Mouse (Mus musculus) right cerebral cortex, postnatal 25 days (tissue): Measurements from ENCODE around the gene Eif4a3.
"Not testable (repeated sequence)": the region's sequence is repeated elsewhere in the genome, so short reads cannot be mapped to it uniquely, and the experiment has no call there.

Experiments
- DNase-seq: peaks from one replicate; pipeline ENCODE4 v3.0.0; 2022

Gene Eif4a3

DNA sequence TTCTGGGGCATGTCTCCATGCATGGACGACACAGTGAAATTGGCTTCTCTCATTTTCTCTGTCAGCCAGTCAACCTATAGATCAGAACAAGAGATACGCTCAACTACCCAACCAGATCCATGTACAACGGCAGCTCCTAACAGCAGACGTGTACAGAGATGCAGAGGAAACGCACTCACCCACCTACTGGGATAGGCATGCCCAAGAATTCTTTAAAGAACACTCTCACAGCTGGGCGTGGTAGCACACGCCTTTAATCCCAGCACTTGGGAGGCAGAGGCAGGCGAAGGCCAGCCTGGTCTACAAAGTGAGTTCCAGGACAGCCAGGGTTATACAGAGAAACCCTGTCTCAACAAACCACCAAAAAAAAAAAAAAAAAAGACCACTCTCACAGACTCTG is 7.0 kb downstream of the Eif4a3 start:
- not testable (repeated sequence) for DNase-seq

DNA sequence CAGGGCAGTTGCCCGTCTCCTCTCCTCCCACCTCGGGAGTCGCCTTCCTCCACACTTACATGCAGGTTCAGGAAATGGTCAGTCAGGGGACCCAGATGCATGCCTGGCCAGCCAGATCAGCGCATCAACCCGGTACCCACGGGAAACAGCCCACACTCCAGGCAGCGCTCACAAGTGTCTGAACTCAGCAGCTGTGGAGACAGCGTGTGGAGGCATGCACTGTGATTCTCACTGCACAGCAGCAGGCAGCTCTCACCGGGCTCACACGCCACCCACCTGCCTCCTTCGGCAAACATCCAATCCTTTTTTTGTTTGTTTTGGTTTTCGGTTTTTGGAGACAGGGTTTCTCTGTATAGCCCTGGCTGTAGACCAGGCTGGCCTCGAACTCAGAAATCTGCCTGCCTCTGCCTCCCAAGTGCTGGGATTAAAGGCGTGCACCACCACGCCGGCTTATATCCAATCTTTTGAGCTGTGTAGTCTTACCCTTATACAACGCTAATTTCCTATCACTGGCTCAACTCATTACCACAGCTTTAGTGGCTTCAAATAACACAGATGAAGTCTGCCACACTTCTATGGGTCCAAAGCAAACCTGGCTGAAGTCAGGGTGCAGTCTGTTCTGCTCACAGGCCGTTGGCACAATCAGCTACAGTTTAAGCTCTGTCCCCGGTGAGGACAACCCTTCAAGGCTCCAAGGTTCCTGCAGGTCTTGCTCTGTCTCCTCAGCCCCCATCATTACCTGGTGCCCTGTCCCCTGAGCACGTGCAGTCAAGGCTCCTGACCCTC is 12.5 kb downstream of the Eif4a3 start:
- DNase-seq, result peak; percentile 23

DNA sequence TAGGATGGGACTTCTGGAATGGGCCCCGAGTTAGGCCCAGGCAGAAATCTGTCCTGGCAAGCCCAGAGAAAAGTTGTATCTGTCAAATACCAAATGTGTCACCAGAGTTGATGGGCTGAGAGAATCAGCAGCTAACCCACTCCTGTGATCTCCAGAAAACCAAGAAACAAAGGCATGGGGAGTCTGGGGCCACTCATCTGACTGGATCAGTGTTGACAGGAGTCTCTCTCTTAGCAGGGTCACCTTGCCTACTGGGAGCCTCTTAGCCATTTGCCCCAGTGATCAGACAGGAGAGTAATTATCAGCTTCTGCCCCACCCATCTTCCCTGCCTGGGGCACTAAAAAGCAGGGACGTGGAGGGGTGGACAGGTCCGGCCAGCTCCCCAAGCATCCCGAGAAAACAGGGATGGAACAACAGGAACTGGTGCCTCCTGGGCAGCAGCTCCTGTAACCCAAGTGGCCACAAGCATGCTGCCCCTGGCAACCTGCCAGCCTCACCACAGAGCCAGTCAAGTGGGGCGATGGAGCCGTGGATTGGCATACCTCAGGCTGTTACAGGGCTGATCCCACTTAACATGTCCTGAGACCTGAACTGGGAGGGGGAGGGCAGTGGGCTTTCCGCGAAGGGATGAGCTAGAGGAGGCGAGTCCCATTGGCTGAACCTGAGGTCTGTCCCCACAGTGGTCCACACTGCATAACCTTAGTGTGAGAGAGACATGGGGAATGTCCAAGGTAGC is 13.9 kb downstream of the Eif4a3 start:
- no peak for DNase-seq

DNA sequence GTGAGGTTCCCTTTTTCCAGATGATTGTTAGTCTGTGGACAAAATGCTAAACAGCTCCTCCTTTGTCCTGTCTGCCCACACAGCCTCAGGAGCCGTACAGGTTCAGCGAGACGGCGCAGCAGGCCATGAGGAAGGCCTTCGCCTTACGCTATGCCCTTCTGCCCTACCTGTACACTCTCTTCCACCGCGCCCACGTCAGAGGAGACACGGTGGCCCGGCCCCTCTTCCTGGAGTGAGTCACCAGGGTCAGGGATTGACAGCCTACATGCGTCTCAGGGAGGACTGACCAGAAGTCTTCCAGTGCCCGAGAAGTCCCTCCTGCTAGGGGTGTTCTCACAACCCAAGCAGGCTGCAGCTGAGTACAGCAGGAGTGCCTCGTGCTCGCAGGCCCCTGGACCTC is 18.9 kb downstream of the Eif4a3 start:
- DNase-seq, result no peak

DNA sequence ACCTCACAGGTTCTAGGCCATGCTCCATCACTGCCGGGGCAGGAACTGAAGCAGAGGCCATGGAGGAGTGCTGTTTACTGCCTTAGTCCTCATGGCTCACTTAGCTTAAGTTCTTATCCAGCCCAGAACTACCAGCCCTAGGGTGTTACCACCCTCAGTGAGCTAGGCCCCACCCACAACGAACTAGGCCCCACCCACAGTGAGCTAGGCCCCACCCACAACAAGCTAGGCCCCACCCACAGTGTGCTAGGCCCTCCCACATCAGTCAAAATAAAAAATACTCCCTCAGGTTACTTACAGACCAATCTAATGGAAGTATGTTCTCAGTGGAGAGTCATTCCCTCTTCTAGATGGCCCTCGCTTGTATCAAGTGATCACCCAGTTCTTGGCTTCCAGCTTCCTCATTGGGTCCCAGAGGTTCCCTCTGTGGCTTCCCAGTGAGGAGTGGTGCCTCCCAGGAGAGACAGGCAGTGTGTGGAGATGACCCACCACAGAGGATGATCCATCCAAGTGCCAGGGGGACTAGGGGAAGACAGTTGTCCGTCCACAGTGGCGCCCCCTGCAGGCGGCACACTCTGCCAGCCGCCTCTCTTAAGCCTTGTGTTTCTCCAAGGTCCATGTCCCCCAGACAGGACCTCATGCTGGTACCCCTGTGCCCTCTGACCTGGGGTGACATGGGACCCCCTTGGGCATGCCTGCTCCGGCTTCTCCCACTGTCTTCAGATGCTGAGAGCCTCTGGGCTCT is 26.5 kb downstream of the Eif4a3 start:
- DNase-seq, result no peak

DNA sequence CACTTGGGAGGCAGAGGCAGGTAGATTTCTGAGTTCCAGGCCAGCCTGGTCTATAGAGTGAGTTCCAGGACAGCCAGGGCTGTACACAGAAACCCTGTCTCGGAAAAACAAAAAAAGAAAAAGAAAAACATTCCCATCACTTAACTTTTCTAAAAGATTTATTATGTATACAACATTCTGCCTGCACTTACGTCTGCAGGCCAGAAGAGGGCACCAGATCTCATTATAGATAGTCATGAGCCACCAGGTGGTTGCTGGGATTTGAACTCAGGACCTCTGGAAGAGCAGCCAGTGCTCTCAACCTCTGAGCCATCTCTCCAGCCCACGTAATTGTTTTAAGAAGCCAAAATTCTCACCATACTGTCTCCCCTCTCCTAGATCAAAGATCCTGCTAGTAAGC is 27.4 kb downstream of the Eif4a3 start:
- not testable (repeated sequence) for DNase-seq

DNA sequence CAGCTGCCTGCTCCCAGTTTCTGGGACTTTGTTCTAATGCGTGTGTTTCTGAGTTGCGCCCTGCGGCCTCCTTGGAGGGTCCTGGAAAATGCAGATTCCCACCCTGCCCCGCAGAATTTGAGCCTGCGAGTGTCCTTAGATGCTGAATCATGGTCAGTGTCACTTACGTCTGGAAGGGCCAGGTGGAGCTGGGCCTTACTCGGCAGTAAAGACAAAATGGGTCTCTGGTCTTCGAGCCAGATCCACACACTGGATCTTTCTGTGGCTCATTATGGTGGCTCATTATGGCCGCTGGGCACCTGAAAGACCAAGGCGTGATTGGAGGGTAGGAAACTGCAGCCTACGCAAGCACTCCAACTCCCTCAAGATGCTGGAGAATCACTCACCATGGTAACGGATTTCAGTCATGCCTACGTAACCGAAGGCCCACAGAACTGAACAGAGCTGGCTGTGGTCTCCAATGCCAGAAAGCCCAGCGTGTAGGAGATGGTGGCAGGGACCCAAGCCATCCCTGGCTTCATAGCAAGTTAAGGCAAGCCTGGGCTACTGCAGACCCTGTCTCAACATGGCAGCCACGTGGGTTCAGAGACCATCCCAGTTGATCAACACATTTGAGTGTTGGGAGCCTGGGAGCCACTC is 31.2 kb downstream of the Eif4a3 start:
- DNase-seq, result peak; percentile 73

DNA sequence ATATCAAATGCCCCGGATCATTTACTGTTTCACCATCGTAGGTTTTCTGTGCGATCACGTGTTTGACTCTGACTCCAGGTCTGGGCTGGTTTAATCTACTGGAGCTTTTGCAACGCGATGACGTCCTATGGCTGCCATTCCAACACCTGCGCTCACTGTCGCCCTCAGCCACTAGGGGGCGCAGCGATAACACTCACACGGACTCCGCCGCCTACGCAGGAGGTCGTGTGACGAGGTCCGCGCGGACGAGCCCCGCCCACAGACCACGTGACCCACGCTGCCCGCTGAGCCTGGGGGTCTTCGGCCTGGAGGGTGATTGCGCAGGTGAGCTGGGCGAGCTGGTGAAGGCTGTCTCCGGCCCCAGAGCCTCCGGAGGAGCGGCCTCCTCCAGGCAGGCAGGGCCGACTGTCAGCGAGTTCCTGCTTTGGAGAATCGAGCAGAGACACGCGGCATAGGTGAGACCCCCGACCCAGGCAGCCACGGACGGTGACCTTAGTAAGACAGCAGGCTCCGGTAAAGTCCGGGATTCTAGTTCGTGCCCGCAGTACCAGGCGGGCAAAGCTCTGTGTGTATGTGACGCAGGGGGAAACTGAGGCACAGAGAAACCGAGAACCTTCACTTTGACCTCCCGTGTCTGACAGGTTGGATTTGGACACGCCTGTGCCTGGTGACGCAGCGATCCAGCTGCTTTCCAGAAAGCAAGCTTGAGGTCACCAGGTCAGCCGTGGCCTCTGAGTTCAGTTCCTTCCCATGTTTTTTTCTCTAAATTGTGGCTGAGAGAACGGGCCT is 31.9 kb downstream of the Eif4a3 start, which contains the start of gene Gaa:
Gaa (plus strand) TSS at position 120 of the 789 bp plus-strand sequence.
- DNase-seq, result peak; percentile 93

DNA sequence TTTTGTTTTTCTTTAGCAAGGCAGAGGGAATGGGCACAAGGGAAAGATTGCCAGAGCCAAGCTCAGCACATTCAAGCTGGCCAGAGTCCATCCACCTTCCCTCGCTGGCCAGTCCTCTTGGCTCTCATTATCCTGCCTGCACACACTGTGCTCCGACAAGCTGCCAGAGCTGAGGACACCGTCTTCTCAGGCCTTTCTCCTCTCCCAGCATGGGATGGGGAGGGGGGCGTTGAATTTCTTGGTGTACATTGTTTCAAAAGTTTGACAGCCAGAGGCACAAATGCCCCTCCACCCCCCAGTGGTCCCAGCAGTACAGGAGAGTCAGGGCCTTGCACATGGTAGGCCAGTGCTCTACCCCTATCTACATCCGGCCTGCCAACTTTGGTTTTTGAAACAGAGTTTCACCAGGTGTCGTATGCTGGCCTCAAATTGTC is 32.6 kb downstream of the Eif4a3 start:
- DNase-seq, result no peak

DNA sequence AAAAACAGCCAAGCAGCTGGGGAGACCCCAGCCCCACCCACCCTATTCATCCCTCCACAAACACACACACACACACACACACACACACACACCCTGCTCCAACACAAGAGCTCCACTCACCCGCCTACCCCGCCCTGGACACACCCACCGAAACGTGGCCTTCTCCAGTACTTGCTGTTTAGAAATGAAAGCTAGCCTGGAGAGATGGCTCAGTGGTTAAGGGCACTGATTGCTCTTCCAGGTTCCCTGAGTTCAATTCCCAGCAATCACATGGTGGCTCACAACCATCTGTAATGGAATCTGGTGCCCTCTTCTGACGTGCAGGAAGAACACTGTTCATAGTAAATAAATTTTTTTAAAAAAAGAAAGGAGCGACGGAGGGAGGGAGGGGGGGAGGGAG is 34.1 kb downstream of the Eif4a3 start:
- no peak for DNase-seq

DNA sequence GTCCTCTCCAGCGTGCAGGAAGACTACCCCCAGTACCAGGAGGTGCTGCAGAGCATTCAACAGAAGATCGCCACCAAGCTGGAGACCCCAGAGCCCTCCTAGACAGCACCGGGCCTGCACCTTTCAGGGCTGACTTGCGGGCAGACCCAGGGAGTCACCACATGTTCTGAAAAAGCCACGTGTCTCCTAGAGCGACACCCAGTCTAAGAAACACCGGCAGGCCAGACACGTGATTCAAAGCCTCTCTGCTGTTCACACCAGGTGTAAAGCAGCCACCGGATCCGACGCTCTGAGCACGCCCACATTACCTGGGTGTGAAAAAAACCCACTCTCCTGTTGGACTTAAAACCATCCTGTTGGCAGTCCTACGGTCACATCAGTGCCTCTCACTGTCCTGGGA is 35.5 kb downstream of the Eif4a3 start:
- DNase-seq, result no peak

DNA sequence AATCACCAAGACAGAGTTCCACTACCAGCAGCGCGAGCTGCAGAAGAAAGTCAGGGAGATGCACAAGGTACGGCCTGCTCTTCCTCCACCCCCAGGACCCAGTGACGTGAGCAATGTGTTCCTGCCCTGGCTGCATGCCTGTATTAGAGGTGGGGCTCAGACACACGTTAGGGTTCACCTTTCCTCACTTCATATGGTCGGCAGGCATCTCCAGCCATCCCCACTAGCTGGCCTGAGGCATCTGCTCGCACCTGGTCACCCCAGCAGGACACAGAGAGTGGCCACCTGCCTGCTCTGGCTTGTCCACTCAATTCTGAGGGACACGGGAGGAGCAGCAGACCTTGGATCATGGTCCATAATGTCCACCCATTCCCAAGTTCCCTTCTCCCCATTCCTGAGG is 39.9 kb downstream of the Eif4a3 start:
- DNase-seq, result no peak

DNA sequence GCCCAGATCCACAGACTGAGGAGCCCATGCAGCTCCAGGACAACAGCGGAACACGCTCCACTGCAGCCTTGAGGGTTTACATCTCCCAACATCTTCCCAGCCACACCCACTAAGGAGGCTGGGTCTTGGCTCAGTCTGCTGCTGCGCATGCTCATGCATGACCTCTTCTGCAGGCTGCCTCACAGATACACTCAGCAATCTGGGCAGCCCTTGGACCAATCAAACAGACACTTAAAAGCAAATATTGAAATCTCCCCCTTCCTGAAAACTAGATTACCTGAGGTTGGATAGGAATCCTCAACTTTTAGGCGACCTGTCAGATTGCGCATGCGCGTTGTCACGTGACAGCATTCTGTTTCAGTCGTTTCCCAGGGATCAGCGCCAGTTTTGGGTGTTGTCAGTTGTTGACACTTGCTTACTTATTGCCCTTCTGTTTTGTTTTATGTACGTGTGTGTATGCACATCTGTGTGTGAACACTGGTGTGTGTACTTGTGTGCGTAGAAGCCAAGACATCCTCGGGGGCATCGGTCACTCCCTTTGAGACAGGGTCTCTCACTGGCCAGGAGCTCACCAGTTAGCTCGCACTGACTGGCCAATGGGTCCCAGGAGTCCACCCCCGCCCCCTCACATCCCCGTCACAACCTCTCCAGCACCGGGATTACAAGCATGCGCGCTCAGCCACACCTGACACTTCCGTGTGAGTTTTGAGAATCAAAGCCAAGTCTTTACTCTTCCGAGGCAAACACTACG is 41.1 kb downstream of the Eif4a3 start:
- DNase-seq, result peak; percentile 49

DNA sequence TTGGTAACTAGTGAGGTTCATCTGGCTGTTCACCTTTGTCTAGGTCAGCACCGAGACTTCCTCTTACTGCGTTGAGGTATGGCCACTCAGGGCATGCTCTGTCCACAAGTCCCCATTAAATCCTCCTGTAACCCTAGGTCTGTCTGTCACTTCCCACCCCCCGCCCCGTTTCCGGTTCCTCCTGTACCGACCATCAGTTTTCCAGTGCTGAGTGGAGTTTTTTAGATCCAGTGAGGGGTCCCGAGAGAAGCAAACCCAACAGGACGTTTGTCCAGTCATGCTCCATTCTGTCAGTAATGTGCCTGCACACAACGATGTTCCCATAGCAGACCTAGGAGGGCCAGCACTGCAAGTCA is 41.7 kb downstream of the Eif4a3 start:
- no peak for DNase-seq

DNA sequence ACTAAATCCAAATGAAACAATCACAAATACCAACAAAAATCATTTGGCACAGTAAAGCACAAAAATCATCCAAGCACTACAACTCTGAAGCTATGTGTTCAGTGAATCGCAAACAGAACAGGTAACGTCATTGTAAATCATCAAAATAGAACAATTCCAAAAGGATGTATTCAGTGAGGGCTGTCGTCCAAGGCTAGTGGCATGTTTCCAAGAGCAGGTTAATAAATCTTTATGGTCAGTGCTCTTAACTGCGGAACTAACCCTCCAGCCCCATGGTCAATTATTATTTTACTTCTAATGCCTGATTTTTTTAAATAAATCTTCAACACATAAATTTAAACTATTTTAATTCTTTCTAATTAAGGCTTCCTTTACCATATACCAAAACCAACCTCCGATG is 43.3 kb downstream of the Eif4a3 start:
- DNase-seq, result not testable (repeated sequence)

DNA sequence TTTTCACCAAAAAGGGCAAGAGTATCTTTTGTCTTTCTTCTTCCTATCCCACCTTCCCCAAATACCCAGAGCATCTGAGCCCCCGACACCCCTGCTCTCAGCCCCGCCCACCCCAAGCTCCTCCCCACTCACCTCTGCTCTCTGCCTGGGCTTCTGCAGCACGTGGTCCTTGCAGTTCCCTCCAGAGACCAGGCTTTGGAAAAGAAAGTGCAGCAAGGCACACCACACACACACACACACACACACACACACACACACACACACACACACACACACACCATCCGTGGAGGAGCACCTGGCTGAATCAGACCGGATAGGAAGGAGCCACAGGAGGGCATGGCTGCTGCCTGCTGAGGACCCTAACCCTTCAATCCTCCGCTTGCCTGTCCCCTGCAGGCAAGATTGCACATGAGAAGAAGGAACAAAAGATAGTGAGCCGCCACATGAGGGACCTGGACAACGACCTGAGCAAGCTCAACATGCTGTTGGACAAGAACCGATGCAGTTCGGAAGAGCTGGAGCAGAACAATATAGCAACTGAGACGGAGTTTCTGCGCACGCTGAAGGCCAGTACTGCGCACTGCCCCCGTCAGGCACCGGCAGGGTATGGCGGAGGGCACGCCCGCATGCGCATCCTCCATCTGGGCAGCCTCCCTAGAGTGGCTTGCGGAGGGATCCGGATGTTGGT is 46.9 kb downstream of the Eif4a3 start:
- no peak for DNase-seq

DNA sequence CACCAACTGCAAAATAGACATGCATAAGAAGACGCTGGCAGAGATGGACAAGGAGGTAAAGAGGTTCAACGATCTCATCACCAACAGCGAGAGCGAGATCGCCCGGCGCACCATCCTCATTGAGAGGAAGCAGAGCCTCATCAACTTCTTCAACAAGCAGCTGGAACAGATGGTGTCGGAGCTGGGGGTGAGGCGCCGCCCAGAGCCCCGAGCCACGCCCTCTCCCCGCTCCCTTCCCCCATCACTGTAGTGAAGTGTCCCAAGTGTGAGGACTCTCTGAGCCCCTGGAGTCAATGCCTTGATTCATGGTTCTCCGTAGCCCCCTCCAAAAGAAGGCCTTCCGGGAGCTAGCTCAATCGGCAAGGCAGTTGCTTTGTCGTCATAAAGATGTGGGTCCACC is 48.9 kb downstream of the Eif4a3 start:
- DNase-seq, result no peak

DNA sequence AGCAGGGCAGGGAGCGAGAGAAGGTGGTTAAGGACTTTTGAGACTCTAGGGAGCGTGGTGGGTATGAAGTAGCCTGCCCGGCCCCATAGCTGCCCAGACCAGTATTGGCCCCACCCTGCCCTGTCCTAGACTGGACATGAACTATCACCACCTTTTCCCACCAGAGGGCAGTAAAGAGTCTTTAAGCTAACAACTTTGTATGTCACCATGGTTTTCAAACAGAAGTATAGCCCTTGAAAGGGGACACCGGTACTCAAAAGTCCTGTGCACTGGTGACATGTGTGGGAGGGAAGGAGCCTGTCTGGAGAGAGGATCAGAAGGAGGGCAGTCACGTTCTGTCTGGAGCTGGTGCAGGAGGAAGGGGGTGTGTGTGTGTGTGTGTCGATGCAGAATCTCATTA is 50.9 kb downstream of the Eif4a3 start:
- no peak for DNase-seq

DNA sequence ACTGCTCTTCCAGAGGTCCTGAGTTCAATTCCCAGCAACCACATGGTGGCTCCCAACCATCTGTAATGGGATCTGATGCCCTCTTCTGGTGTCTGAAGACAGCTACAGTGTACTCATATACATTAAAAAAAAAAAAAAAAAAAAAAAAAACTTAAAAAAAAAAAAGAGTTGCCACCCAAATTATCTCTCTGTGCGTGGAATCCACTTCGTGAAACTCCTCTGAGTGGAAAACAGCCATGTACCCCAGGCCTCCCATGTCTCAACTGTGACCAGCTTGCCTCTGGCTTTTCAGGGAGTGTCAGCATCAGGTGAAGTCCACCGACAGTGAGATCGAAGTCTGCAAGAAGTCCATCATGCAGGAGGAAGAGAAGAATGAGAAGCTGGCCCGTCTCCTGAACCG is 54.3 kb downstream of the Eif4a3 start:
- DNase-seq, result not testable (repeated sequence)

DNA sequence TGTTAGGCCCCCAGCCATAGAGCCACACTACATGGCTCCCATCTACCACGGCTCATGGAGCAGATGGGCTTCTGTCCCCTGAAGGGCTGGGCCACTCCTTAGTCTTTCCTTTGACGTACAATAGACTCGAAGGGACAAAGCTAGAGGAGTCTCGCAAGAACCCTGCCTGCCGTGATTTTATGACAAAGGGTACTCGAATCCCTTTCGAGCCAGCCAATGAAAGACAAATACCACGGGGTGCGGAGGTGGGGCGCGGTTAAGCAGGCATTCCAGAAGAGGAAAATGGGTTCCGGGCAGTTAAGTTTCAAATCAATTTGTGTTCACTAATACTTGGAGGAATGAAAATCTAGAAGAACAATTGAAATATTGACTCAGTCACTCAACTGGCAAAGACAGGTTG is 60.4 kb downstream of the Eif4a3 start:
- no peak for DNase-seq
